Mouse (Mus musculus) midbrain, embryonic 14.5 days (tissue): ENCODE measurements around the gene Rsph14. TPM values are rescaled to one million over a fixed set of nuclear protein-coding genes. Genes with fewer than 3 reads are reported as not detected.

Experiments used
- ATAC-seq: fragments of 200-750 bp; cut with Nextera tagmentation; 2 replicates; pipeline ENCODE4 v1.8.0; 2017; ENCODE audit warnings: moderate number of reproducible peaks, moderate library complexity; ENCODE audit not compliant: low FRiP score, low TSS enrichment
- DNase-seq: peaks from one replicate; pipeline ENCODE4 v3.0.0-alpha.2; 2015
- H3K27ac ChIP-seq: fragments of 300-500 bp; sonication (generic); replicated peaks from 2 replicates; pipeline ENCODE4 v1.5.1; 2014; ENCODE audit warnings: mild to moderate bottlenecking, low read depth, low read length, moderate library complexity
- H3K27me3 ChIP-seq: fragments of 300-500 bp; sonication (generic); 2 replicates; pipeline ENCODE4 v1.6.1; 2014; ENCODE audit warnings: low read length, control low read depth, mixed read lengths; ENCODE audit not compliant: control insufficient read depth, insufficient read depth
- H3K36me3 ChIP-seq: fragments of 300-500 bp; sonication (generic); 2 replicates; pipeline ENCODE4 v1.6.1; 2014; ENCODE audit warnings: low read length, control low read depth; ENCODE audit not compliant: control insufficient read depth, insufficient read depth
- H3K4me1 ChIP-seq: fragments of 300-500 bp; sonication (generic); 2 replicates; pipeline ENCODE4 v1.6.1; 2014; ENCODE audit warnings: mild to moderate bottlenecking, antibody characterized with exemption, low read length, control low read depth; ENCODE audit not compliant: control insufficient read depth, insufficient read depth
- H3K4me2 ChIP-seq: fragments of 300-500 bp; sonication (generic); 2 replicates; pipeline ENCODE4 v1.6.1; 2014; ENCODE audit warnings: mild to moderate bottlenecking, low read length, moderate library complexity
- H3K4me3 ChIP-seq: fragments of 300-500 bp; sonication (generic); replicated peaks from 2 replicates; pipeline ENCODE4 v1.5.1; 2014; ENCODE audit warnings: low read depth, low read length
- H3K9ac ChIP-seq: fragments of 300-500 bp; sonication (generic); replicated peaks from 2 replicates; pipeline ENCODE4 v1.6.1; 2014; ENCODE audit warnings: mild to moderate bottlenecking, low read length, moderate library complexity
- H3K9me3 ChIP-seq: fragments of 300-500 bp; sonication (generic); 2 replicates; pipeline ENCODE4 v1.6.1; 2016; ENCODE audit warnings: low read length, control low read depth, mixed read lengths; ENCODE audit not compliant: control insufficient read depth
- WGBS: fragments of 180-500 bp; shearing (Covaris S2); extraction: QIAGEN DNeasy Blood & Tissue Kit; methylation state at CpG from one replicate; pipeline ENCODE4 v1.1.7; 2014; 5-methylcytosine and 5-hydroxymethylcytosine counted together
- polyA plus RNA-seq: library from polyadenylated mRNA; unstranded; fragments of >200 nt; fragmentation: Nextera tagmentation; extraction: Ambion mirVana; gene quantifications from 2 replicates; pipeline ENCODE4 v1.2.1, GENCODE M21; 2014

Rsph14 gene
- polyA plus RNA-seq, 1 experiment from 2014 or later: 0.68 TPM

DNA sequence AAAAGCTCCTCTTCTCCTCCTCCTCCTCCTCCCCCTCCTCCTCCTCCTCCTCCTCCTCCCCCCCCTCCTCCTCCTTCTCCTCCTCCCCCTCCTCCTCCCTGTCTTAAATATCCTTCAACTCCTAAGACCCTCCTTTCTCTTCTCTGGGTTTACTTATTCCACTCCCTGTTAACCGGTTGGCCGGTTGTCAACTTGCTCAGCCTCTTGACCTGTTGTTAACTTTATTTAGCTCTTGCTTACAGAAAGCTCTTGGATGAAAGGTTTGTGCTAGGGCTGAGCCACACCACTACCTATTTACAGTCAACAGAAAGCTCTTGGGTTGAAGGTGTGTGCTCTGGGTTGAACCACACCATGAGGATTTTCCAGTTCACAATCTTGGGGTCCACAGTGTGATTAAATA is 12.1 kb downstream of the Rsph14 start:
- WGBS: 33% methylated on average over 2 of the region's 2 CpGs
- Histone ChIP-seq H3K9ac (no peak overlapping the region), H3K27me3 (no peaks in the 10 kb centered on the region), H3K4me1 (no peaks in the 10 kb centered on the region), H3K4me2 (no peak overlapping the region), H3K27ac (no peak overlapping the region), H3K36me3 (peaks cover 7% of the 10 kb centered on the region; the same call in 1 of the 2 replicates), H3K4me3 (no peak overlapping the region), H3K9me3 (no peaks in the 10 kb centered on the region)
- no peak for DNase-seq
- ATAC-seq: no peak

DNA sequence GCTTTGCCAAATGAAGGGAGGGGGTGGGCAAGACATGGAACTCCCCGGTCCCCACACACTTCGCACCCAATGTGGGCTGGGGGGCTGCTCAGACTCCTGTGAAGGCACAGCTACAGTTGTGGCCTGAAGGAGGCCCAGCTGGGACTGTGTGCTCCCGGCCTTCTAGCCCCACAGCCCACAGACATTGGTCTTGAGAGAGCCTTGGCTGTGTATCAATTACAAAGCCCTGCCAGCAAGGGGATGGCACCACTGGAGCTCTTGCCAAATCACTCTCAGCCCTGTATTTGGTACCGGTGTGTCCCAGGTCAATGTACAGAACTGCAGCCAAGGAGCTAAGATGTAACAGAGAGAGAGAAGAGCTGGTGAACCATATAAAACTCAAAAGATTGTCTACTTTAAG is 15.9 kb downstream of the Rsph14 start:
- Histone ChIP-seq H3K9ac (no peak overlapping the region), H3K4me2 (no peak overlapping the region), H3K9me3 (no peaks in the 10 kb centered on the region), H3K36me3 (peaks cover 14% of the 10 kb centered on the region; the same call in 1 of the 2 replicates), H3K27me3 (no peaks in the 10 kb centered on the region), H3K4me1 (no peaks in the 10 kb centered on the region), H3K4me3 (no peak overlapping the region), H3K27ac (0 out of 2 replicates have a peak overlapping the region, but pooled peaks have one; percentile 49)
- ATAC-seq (no peak), DNase-seq (no peak)
- 81% methylated on average over 4 of the region's 4 CpGs for WGBS

DNA sequence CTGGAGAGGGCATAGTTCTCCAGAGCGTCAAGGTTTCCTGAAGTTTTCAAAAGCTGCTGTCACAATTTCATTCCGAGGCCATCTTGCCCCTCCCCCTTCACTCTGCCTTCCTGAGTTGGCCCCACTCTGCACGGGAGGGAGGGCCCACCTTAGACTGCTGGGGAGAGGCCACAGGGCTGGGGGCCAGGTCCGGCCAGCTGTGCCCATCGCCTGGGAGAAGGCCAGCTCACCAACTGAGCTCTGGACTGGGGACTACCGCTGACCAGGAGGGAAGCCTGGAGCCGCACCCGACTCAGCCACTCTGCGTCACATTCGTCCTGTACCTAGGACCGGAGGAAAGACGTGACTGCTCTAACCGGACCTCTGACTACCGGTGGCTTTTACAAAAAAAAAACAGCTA is 16.9 kb downstream of the Rsph14 start:
- Histone ChIP-seq H3K4me3 (no peak overlapping the region), H3K4me2 (no peak overlapping the region), H3K9me3 (no peaks in the 10 kb centered on the region), H3K36me3 (peaks cover 14% of the 10 kb centered on the region; the same call in 1 of the 2 replicates), H3K4me1 (0 out of 2 replicates have a peak, but pooled peaks cover 5% of the 10 kb centered on the region), H3K9ac (no peak overlapping the region), H3K27me3 (no peaks in the 10 kb centered on the region), H3K27ac (no peak overlapping the region)
- DNase-seq (no peak), ATAC-seq (no peak)
- 72% methylated on average over 14 of the region's 14 CpGs for WGBS

DNA sequence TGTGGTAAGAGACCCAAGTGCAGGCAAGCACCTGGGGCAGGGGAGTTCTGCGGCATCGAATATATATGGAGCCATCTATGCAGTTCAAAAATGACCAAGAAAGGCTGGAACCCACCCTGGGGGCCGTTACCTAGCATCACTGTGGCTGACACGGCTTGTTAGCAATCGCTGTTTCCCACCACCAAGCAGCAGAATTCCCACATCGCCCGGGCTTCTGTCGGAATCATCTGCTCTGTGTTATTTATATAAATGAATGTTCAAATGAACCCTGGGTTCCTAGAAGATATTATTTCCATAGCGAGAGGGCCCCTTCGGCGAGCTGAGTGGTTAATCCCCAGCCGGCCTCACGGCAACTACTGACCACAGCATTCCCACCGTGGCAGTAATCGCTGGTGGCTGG is 21.7 kb downstream of the Rsph14 start:
- Histone ChIP-seq H3K4me3 (no peak overlapping the region), H3K36me3 (peaks cover 11% of the 10 kb centered on the region; the same call in 1 of the 2 replicates), H3K27ac (no peak overlapping the region; the same call in 1 of the 2 replicates), H3K9me3 (no peaks in the 10 kb centered on the region), H3K27me3 (no peaks in the 10 kb centered on the region), H3K4me1 (peaks cover 22% of the 10 kb centered on the region), H3K4me2 (no peak overlapping the region), H3K9ac (no peak overlapping the region)
- 80% methylated on average over 15 of the region's 15 CpGs for WGBS
- DNase-seq: no peak
- no peak; the same call in 1 of the 2 replicates for ATAC-seq

DNA sequence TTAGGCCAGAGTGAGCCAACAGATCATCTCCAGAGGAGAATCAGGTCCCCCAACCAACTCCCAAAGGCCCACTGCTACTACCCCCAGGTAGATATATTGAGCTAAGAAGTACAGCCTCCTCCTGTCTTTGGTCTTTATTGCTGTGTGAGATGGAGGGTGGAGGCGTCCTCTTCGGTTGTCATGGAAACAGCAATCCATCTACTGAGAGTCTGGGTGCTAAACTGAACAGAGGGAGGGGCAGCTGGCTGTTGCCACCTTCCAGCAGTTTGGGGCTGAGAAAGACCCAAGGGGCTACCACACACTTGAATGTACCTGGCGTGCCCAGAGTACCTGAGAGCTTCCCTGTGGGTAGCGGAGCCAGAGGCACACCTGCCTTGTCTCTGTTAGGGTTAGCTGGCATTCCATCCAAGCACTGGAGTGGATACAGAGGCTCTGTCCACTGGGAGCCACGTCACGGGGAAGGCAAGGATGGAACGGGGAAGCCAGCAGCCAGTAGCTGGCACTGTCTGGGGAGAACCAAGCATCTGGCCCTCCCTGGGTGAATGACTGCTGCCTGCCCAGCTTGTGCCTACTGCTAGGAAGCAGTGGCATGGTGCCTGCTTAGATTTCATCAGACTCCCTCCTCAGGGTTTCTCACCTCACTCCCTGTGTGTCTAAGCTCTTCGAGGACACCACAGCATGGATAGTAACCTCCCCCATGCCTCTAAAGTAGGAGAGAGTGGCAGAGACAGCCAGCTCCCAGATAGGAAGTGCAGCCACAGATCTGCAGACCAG is 25.3 kb downstream of the Rsph14 start:
- peak; percentile 58 for DNase-seq
- ATAC-seq: no peak
- Histone ChIP-seq H3K4me1 (peaks cover 22% of the 10 kb centered on the region), H3K4me3 (no peak overlapping the region), H3K4me2 (no peak overlapping the region), H3K27ac (no peak overlapping the region), H3K27me3 (no peaks in the 10 kb centered on the region), H3K9ac (no peak overlapping the region), H3K9me3 (no peaks in the 10 kb centered on the region), H3K36me3 (no peaks in the 10 kb centered on the region)
- WGBS: 42% methylated on average over 8 of the region's 8 CpGs

DNA sequence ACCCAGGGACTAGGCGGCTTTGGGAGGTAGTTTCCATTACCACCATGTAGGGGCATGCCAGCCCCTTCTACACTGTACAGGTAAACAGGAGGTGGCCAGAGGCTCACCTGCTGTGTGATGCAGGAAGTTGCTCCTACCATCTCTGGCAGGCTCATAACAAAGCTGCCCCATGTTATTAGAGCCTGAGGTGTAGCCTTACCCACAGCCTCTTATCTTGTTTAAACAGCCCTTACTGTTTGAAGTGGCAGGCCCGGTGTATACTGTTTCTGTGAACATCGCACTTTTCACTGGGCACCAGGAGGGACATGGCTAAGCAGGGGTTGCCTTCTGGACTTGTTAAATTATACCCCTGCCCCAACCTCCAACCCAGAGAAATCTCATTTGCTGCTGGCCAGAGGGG is 28.3 kb downstream of the Rsph14 start:
- WGBS: 88% methylated on average over 3 of the region's 3 CpGs
- H3K27me3 ChIP-seq: no peaks in the 10 kb centered on the region
- DNase-seq (no peak), ATAC-seq (no peak)
- H3K9ac ChIP-seq: no peak overlapping the region
- no peak overlapping the region for H3K4me2 ChIP-seq
- no peak overlapping the region for H3K27ac ChIP-seq
- H3K9me3 ChIP-seq: no peaks in the 10 kb centered on the region
- no peaks in the 10 kb centered on the region for H3K36me3 ChIP-seq
- H3K4me3 ChIP-seq: no peak overlapping the region
- peaks cover 23% of the 10 kb centered on the region for H3K4me1 ChIP-seq

DNA sequence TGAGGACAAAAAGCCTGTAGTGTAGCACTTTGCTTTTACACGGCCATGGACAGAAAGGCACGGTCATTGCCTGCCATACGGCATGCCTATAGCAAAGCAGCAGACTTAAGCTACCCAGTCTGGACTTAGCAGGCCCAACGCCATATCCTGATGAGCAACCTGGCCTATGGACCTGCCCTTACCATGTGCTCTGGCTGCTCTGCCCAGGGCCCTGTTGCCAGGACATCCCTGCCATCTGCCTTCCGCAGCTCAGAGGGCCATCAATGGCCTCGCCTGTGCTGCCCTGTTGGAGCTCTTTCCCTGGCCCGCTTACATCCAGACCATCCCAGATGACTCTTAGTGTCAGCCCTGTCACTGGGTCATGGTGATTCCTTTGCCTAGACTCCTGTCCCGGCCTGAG is 31.0 kb downstream of the Rsph14 start:
- no peak overlapping the region for H3K4me3 ChIP-seq
- WGBS: 88% methylated on average over 8 of the region's 8 CpGs

DNA sequence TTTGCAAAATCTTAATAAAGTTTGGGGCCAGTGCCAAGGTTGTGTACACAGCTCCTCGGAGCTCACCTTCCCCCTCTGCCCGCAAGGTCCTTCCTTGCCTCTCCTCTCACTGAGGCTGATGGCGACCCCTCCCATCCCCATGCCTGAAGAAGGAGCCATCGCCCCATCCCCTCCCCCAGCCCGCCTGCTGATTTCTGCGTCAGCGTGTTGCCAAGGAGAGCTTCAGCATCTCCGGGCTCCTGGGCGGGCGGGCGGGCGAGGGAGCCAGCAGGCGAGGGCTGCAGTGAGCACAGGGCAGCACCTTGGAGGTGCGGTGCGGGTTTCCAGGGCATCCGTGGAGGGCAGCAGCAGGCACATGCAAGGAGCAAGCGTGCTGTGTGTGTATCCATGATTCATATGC is 37.0 kb downstream of the Rsph14 start:
- 0% methylated on average over 17 of the region's 17 CpGs for WGBS
- H3K9ac ChIP-seq: peak overlapping the region; percentile 29; the same call in 1 of the 2 replicates
- no peaks in the 10 kb centered on the region for H3K27me3 ChIP-seq
- H3K9me3 ChIP-seq: no peaks in the 10 kb centered on the region
- peaks cover 16% of the 10 kb centered on the region for H3K36me3 ChIP-seq
- ATAC-seq (peak; percentile 44; the same call in 1 of the 2 replicates), DNase-seq (peak; percentile 76)
- H3K4me3 ChIP-seq: no peak overlapping the region
- H3K4me2 ChIP-seq: peak overlapping the region; percentile 48
- H3K4me1 ChIP-seq: peaks cover 36% of the 10 kb centered on the region
- peak overlapping the region; percentile 75 for H3K27ac ChIP-seq

More for the DNA sequence above, 31.0 kb downstream of the Rsph14 start:
- peaks cover 15% of the 10 kb centered on the region for H3K4me1 ChIP-seq
- no peak overlapping the region for H3K9ac ChIP-seq
- H3K36me3 ChIP-seq: no peaks in the 10 kb centered on the region
- H3K27me3 ChIP-seq: no peaks in the 10 kb centered on the region
- no peak overlapping the region for H3K4me2 ChIP-seq
- no peak overlapping the region for H3K27ac ChIP-seq
- no peak for DNase-seq
- no peak for ATAC-seq
- H3K9me3 ChIP-seq: no peaks in the 10 kb centered on the region

DNA sequence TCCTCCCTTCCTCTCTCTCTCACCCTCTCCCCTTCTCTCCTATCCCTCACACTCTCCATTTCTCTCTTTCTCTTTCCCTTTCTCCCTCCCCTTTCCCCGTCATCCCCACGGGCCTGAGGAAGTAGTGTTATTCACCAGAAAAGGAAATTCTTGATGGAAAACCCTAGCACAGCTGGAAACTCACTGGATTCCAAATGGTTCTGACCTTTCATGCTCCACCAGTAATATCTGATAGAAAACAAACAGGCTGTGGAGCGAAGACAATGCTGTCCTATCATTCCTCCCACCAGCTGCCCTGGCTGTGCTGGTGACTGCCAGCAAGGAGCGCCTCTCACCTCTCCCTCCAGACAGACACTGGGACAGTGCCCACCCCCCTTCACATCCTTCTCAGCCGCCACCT is 37.5 kb downstream of the Rsph14 start:
- no peak overlapping the region for H3K4me3 ChIP-seq
- no peaks in the 10 kb centered on the region for H3K27me3 ChIP-seq
- H3K4me2 ChIP-seq: peak overlapping the region; percentile 48
- no peak for ATAC-seq
- DNase-seq: peak; percentile 34
- peaks cover 34% of the 10 kb centered on the region for H3K4me1 ChIP-seq
- H3K9me3 ChIP-seq: no peaks in the 10 kb centered on the region
- peak overlapping the region; percentile 75 for H3K27ac ChIP-seq
- peaks cover 16% of the 10 kb centered on the region for H3K36me3 ChIP-seq
- H3K9ac ChIP-seq: no peak overlapping the region
- 16% methylated on average over 5 of the region's 5 CpGs for WGBS
